In genomic region chr11:94602356-94602955, GRCm38 (mm10) we compare ENCODE assay signal across 8 mouse cellular contexts. TPM values are rescaled to one million over a fixed set of nuclear protein-coding genes. Genes with fewer than 3 reads are reported as not detected.
DNase-seq lines count a peak whose midpoint lies in the region; ATAC-seq lines count a peak whose summit lies in the region.

No protein-coding gene starts in this region.

- H3K27me3 ChIP-seq in midbrain, embryonic 11.5 days (ENCODE audit: control insufficient read depth, insufficient read depth, low read length) = no peaks in the 10 kb centered on the region
- H3K27me3 ChIP-seq in midbrain, embryonic 16.5 days (ENCODE audit: control insufficient read depth, insufficient read depth, low read depth, low read length) = peaks cover 2% of the 10 kb centered on the region; the same call in 1 of the 2 replicates
- no peaks in the 10 kb centered on the region for H3K27me3 ChIP-seq in limb, embryonic 11.5 days (ENCODE audit: control insufficient read depth, insufficient read depth, low read length)
- H3K27me3 ChIP-seq in stomach, embryonic 15.5 days (replicated peaks) = no peaks in the 10 kb centered on the region

- H3K36me3 ChIP-seq in midbrain, embryonic 11.5 days (ENCODE audit: control insufficient read depth, insufficient read depth, low read length) = no peaks in the 10 kb centered on the region
- no peaks in the 10 kb centered on the region for H3K36me3 ChIP-seq in midbrain, embryonic 16.5 days (ENCODE audit: control insufficient read depth, insufficient read depth, low read length)
- H3K36me3 ChIP-seq in limb, embryonic 11.5 days (ENCODE audit: control insufficient read depth, insufficient read depth, low read length) = no peaks in the 10 kb centered on the region
- H3K36me3 ChIP-seq in stomach, embryonic 15.5 days = no peaks in the 10 kb centered on the region

- peak; percentile 72 for DNase-seq in adrenal gland, adult 2 months
- no peak for DNase-seq in adrenal gland, postnatal 25 days
- DNase-seq in midbrain, embryonic 11.5 days (ENCODE audit: low spot score, missing footprints) = peak; percentile 86
- no peak for DNase-seq in limb, embryonic 11.5 days (ENCODE audit: low spot score)
- no peak for DNase-seq in natural killer cell, adult 2 months (ENCODE audit: low spot score in 2 of 2)

- H3K9me3 ChIP-seq in midbrain, embryonic 11.5 days (ENCODE audit: control insufficient read depth, low read length) = no peaks in the 10 kb centered on the region
- H3K9me3 ChIP-seq in midbrain, embryonic 16.5 days (replicated peaks; ENCODE audit: control insufficient read depth, low read length, poor library complexity, severe bottlenecking) = no peaks in the 10 kb centered on the region
- no peaks in the 10 kb centered on the region for H3K9me3 ChIP-seq in limb, embryonic 11.5 days (ENCODE audit: control insufficient read depth, low read length)
- H3K9me3 ChIP-seq in stomach, embryonic 15.5 days = no peaks in the 10 kb centered on the region

- H3K4me3 ChIP-seq in midbrain, embryonic 11.5 days (ENCODE audit: low read depth, low read length) = no peak overlapping the region
- no peak overlapping the region for H3K4me3 ChIP-seq in midbrain, embryonic 16.5 days (ENCODE audit: low read depth, low read length)
- peak overlapping the region; percentile 59; the same call in 1 of the 2 replicates for H3K4me3 ChIP-seq in limb, embryonic 11.5 days (ENCODE audit: low read depth, low read length)
- H3K4me3 ChIP-seq in stomach, embryonic 15.5 days (replicated peaks) = peak overlapping the region; percentile 55; the same call in 1 of the 2 replicates

- peak overlapping the region; percentile 56 for H3K9ac ChIP-seq in midbrain, embryonic 11.5 days (ENCODE audit: low read length)
- no peak overlapping the region for H3K9ac ChIP-seq in midbrain, embryonic 16.5 days (ENCODE audit: low read depth, low read length)
- no peak overlapping the region for H3K9ac ChIP-seq in limb, embryonic 11.5 days (ENCODE audit: low read length)
- H3K9ac ChIP-seq in stomach, embryonic 15.5 days = no peak overlapping the region

- H3K4me1 ChIP-seq in midbrain, embryonic 11.5 days (ENCODE audit: control insufficient read depth, insufficient read depth, low read length) = no peaks in the 10 kb centered on the region
- H3K4me1 ChIP-seq in midbrain, embryonic 16.5 days (ENCODE audit: control insufficient read depth, insufficient read depth, low read length) = peaks cover 7% of the 10 kb centered on the region; the same call in 1 of the 2 replicates
- 0 out of 2 replicates have a peak, but pooled peaks cover 6% of the 10 kb centered on the region for H3K4me1 ChIP-seq in limb, embryonic 11.5 days (ENCODE audit: control insufficient read depth, insufficient read depth, low read length)
- 0 out of 2 replicates have a peak, but pooled peaks cover 6% of the 10 kb centered on the region for H3K4me1 ChIP-seq in stomach, embryonic 15.5 days

- peak overlapping the region; percentile 56 for H3K4me2 ChIP-seq in midbrain, embryonic 11.5 days
- no peak overlapping the region for H3K4me2 ChIP-seq in midbrain, embryonic 16.5 days (ENCODE audit: low read length)
- H3K4me2 ChIP-seq in limb, embryonic 11.5 days (ENCODE audit: low read depth, severe bottlenecking) = peak overlapping the region; percentile 77
- H3K4me2 ChIP-seq in stomach, embryonic 15.5 days = peak overlapping the region; percentile 77; the same call in 1 of the 2 replicates

- ATAC-seq in midbrain, embryonic 11.5 days (ENCODE audit: low FRiP score) = no peak
- no peak for ATAC-seq in midbrain, embryonic 16.5 days
- ATAC-seq in limb, embryonic 11.5 days (ENCODE audit: insufficient number of reproducible peaks, low FRiP score, low TSS enrichment, low read depth) = no peak
- ATAC-seq in stomach, embryonic 15.5 days (ENCODE audit: insufficient read depth, low FRiP score, low read depth) = no peak
- no peak for ATAC-seq in granulocyte monocyte progenitor cell, adult 5-6 weeks (replicated peaks; ENCODE audit: poor library complexity, severe bottlenecking)

- H3K27ac ChIP-seq in midbrain, embryonic 11.5 days (ENCODE audit: low read depth, low read length) = no peak overlapping the region
- H3K27ac ChIP-seq in midbrain, embryonic 16.5 days (ENCODE audit: low read length) = no peak overlapping the region
- H3K27ac ChIP-seq in limb, embryonic 11.5 days (replicated peaks; ENCODE audit: low read depth, low read length) = no peak overlapping the region
- H3K27ac ChIP-seq in stomach, embryonic 15.5 days = no peak overlapping the region

- WGBS in midbrain, embryonic 11.5 days = 66% methylated on average over 11 of the region's 11 CpGs
- 71% methylated on average over 11 of the region's 11 CpGs for WGBS in midbrain, embryonic 16.5 days
- WGBS in limb, embryonic 11.5 days = 62% methylated on average over 11 of the region's 11 CpGs
- 67% methylated on average over 11 of the region's 11 CpGs for WGBS in stomach, embryonic 15.5 days

RNA-seq across cellular contexts. Expression of gene Acsf2, which starts 0.8 kb away (rescaled TPM):
- total RNA-seq in adrenal gland, adult 2 months (2021) = 100 to 1,000 TPM; 146 to 155 TPM
- 149 and 167 TPM in 2 replicates for polyA plus RNA-seq in adrenal gland, adult 2 months (2012; rRNA removed)
- total RNA-seq in adrenal gland, postnatal 25 days (2021) = 120 and 121 TPM in 2 replicates
- polyA plus RNA-seq in midbrain, embryonic 11.5 days (2014; fragmentation: Nextera tagmentation; extraction: Ambion mirVana) = 4.9 TPM in 2 replicates
- polyA plus RNA-seq in midbrain, embryonic 16.5 days (2015; fragmentation: Nextera tagmentation; extraction: Ambion mirVana) = 1.2 and 1.9 TPM in 2 replicates
- 8.6 and 10.6 TPM in 2 replicates for polyA plus RNA-seq in limb, embryonic 11.5 days (2014; fragmentation: Nextera tagmentation; extraction: Ambion mirVana)
- polyA plus RNA-seq in stomach, embryonic 15.5 days (2015; fragmentation: Nextera tagmentation; extraction: Ambion mirVana) = 4.4 and 6.4 TPM in 2 replicates
- 12.9 and 18.9 TPM in 2 replicates for total RNA-seq in granulocyte monocyte progenitor cell, adult 5-6 weeks (2014; fragmentation: Nextera tagmentation)
- total RNA-seq in granulocyte monocyte progenitor cell, adult 5-6 weeks (2017) = 2.1 and 2.5 TPM in 2 replicates

RNA-seq across cellular contexts. Expression of gene Lrrc59, which starts 27.1 kb away (rescaled TPM):
- 100 to 1,000 TPM; 119 to 128 TPM for total RNA-seq in adrenal gland, adult 2 months (2021)
- 51.9 and 66.4 TPM in 2 replicates for polyA plus RNA-seq in adrenal gland, adult 2 months (2012; rRNA removed)
- total RNA-seq in adrenal gland, postnatal 25 days (2021) = 90.9 and 112 TPM in 2 replicates
- polyA plus RNA-seq in midbrain, embryonic 11.5 days (2014; fragmentation: Nextera tagmentation; extraction: Ambion mirVana) = 183 and 199 TPM in 2 replicates
- polyA plus RNA-seq in midbrain, embryonic 16.5 days (2015; fragmentation: Nextera tagmentation; extraction: Ambion mirVana) = 151 and 158 TPM in 2 replicates
- polyA plus RNA-seq in limb, embryonic 11.5 days (2014; fragmentation: Nextera tagmentation; extraction: Ambion mirVana) = 191 and 206 TPM in 2 replicates
- 223 and 264 TPM in 2 replicates for polyA plus RNA-seq in stomach, embryonic 15.5 days (2015; fragmentation: Nextera tagmentation; extraction: Ambion mirVana)
- total RNA-seq in granulocyte monocyte progenitor cell, adult 5-6 weeks (2014; fragmentation: Nextera tagmentation) = 142 and 150 TPM in 2 replicates
- total RNA-seq in granulocyte monocyte progenitor cell, adult 5-6 weeks (2017) = 238 and 257 TPM in 2 replicates

RNA-seq across cellular contexts. Expression of gene Chad, which starts 37.6 kb away (rescaled TPM):
- not detected for total RNA-seq in adrenal gland, adult 2 months (2021)
- 0.06 and 0.13 TPM in 2 replicates for polyA plus RNA-seq in adrenal gland, adult 2 months (2012; rRNA removed)
- total RNA-seq in adrenal gland, postnatal 25 days (2021) = not detected in 2 replicates
- polyA plus RNA-seq in midbrain, embryonic 11.5 days (2014; fragmentation: Nextera tagmentation; extraction: Ambion mirVana) = 0.20 and 0.30 TPM in 2 replicates
- 0.43 and 0.61 TPM in 2 replicates for polyA plus RNA-seq in midbrain, embryonic 16.5 days (2015; fragmentation: Nextera tagmentation; extraction: Ambion mirVana)
- polyA plus RNA-seq in limb, embryonic 11.5 days (2014; fragmentation: Nextera tagmentation; extraction: Ambion mirVana) = 0.53 and 0.55 TPM in 2 replicates
- 7.3 and 7.7 TPM in 2 replicates for polyA plus RNA-seq in stomach, embryonic 15.5 days (2015; fragmentation: Nextera tagmentation; extraction: Ambion mirVana)
- not detected in 2 replicates for total RNA-seq in granulocyte monocyte progenitor cell, adult 5-6 weeks (2014; fragmentation: Nextera tagmentation)
- not detected in 2 replicates for total RNA-seq in granulocyte monocyte progenitor cell, adult 5-6 weeks (2017)

RNA-seq across cellular contexts. Expression of gene Mrpl27, which starts 51.1 kb away (rescaled TPM):
- total RNA-seq in adrenal gland, adult 2 months (2021) = 10 to 100 TPM; 78.0 to 91.6 TPM
- 12.3 and 14.2 TPM in 2 replicates for polyA plus RNA-seq in adrenal gland, adult 2 months (2012; rRNA removed)
- 74.4 and 84.2 TPM in 2 replicates for total RNA-seq in adrenal gland, postnatal 25 days (2021)
- polyA plus RNA-seq in midbrain, embryonic 11.5 days (2014; fragmentation: Nextera tagmentation; extraction: Ambion mirVana) = 125 and 129 TPM in 2 replicates
- polyA plus RNA-seq in midbrain, embryonic 16.5 days (2015; fragmentation: Nextera tagmentation; extraction: Ambion mirVana) = 126 and 134 TPM in 2 replicates
- 133 and 141 TPM in 2 replicates for polyA plus RNA-seq in limb, embryonic 11.5 days (2014; fragmentation: Nextera tagmentation; extraction: Ambion mirVana)
- polyA plus RNA-seq in stomach, embryonic 15.5 days (2015; fragmentation: Nextera tagmentation; extraction: Ambion mirVana) = 136 and 150 TPM in 2 replicates
- 46.8 and 49.3 TPM in 2 replicates for total RNA-seq in granulocyte monocyte progenitor cell, adult 5-6 weeks (2014; fragmentation: Nextera tagmentation)
- total RNA-seq in granulocyte monocyte progenitor cell, adult 5-6 weeks (2017) = 40.0 and 45.7 TPM in 2 replicates

RNA-seq across cellular contexts. Expression of gene Eme1, which starts 51.3 kb away (rescaled TPM):
- total RNA-seq in adrenal gland, adult 2 months (2021) = under 1 TPM; 0.29 to 0.31 TPM
- polyA plus RNA-seq in adrenal gland, adult 2 months (2012; rRNA removed) = 0.18 and 0.21 TPM in 2 replicates
- total RNA-seq in adrenal gland, postnatal 25 days (2021) = 0.85 and 2.1 TPM in 2 replicates
- 46.8 and 47.7 TPM in 2 replicates for polyA plus RNA-seq in midbrain, embryonic 11.5 days (2014; fragmentation: Nextera tagmentation; extraction: Ambion mirVana)
- polyA plus RNA-seq in midbrain, embryonic 16.5 days (2015; fragmentation: Nextera tagmentation; extraction: Ambion mirVana) = 2.2 and 2.9 TPM in 2 replicates
- polyA plus RNA-seq in limb, embryonic 11.5 days (2014; fragmentation: Nextera tagmentation; extraction: Ambion mirVana) = 52.6 and 55.9 TPM in 2 replicates
- polyA plus RNA-seq in stomach, embryonic 15.5 days (2015; fragmentation: Nextera tagmentation; extraction: Ambion mirVana) = 16.6 and 17.6 TPM in 2 replicates
- 8.2 and 16.4 TPM in 2 replicates for total RNA-seq in granulocyte monocyte progenitor cell, adult 5-6 weeks (2014; fragmentation: Nextera tagmentation)
- total RNA-seq in granulocyte monocyte progenitor cell, adult 5-6 weeks (2017) = 36.4 and 51.6 TPM in 2 replicates

Comparison
In these comparisons a context has a peak if more than half of its experiments do, and no peak if none do; other contexts are left out.
1. DNase-seq: peak in adrenal gland, adult 2 months (single experiment) and midbrain, embryonic 11.5 days (single experiment); none in adrenal gland, postnatal 25 days (single experiment), limb, embryonic 11.5 days (single experiment) and natural killer cell, adult 2 months (0 of 2).
2. H3K4me3 ChIP-seq: peak in limb, embryonic 11.5 days (single experiment) and stomach, embryonic 15.5 days (single experiment); none in midbrain, embryonic 11.5 days (single experiment) and midbrain, embryonic 16.5 days (single experiment).
3. RNA of gene Acsf2, which starts 0.8 kb away (polyA plus RNA-seq): 149 to 167 TPM in adrenal gland, adult 2 months; 8.6 to 10.6 TPM in limb, embryonic 11.5 days, 4.9 TPM in midbrain, embryonic 11.5 days, 4.4 to 6.4 TPM in stomach, embryonic 15.5 days and 1.2 to 1.9 TPM in midbrain, embryonic 16.5 days; every median in the first group is over 10 times any median in the second.